Mouse (Mus musculus) heart, adult 2 months (tissue): ENCODE data around the gene Cyp46a1.

Source experiments
- CTCF ChIP-seq: fragments of 200-600 bp; IDR thresholded peaks from 2 replicates; pipeline ENCODE4 v1.8.1; 2022; ENCODE audit warnings: antibody characterized with exemption, mild to moderate bottlenecking, moderate library complexity
- EP300 ChIP-seq: fragments of 200-500 bp; IDR thresholded peaks from 2 replicates; pipeline ENCODE4 v1.6.1; 2011; ENCODE audit warnings: low read depth, low read length, control low read depth; ENCODE audit not compliant: insufficient read depth
- POLR2A ChIP-seq: fragments of 200-500 bp; IDR thresholded peaks from 2 replicates; pipeline ENCODE4 v1.6.1; 2011; ENCODE audit warnings: mild to moderate bottlenecking, low read depth, low read length, control low read depth; ENCODE audit not compliant: insufficient read depth

DNA sequence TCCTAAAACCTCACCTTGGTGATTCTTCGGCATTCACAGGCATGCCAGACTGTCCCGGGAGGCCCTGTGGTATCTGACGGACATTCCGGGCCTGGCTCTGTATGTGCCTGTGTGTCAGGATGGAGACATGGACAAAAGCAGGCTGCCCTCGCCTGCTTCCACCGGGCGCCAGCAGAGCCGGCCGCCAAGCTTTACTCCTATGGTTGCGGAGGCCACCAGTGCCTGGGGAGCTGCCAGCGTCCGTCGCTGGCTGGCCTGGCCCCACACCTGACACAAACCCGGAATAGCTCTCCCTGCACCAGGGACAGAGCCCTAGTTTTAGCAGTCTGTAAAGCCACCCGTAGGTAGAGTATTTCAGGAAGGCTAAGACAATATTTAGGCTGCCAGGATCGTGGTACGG, 38.1 kb downstream of the Cyp46a1 start:
- TF ChIP-seq EP300 (0 out of 2 replicates have a peak, but pooled peaks have one; percentile 16), CTCF (no peak), POLR2A (no peak)
